In the genomic region with DNA sequence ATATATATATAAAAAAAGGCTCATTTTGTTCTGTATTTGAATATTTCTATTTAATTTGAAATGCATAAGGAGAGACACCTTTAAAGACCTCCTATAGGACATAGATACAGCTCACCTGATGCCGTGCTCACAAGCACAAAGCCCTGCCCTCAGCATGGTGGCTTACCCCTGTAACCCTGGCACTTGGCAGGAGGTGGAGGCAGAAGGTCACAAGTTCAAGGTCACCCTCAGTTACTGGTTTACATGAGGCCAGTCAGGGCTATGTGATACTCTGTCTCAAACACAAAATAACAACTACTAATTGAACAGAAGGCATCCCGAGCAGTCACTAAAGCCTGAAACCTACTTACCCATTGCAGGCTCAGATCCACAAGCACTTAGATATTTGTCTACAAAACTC, we compare ENCODE assay signal across 31 mouse cellular contexts.
"Had no signal": no experiment of that assay in that cellular context is flagged by ENCODE, and none has a peak within 500 bp of the region (broad histone marks: within the 10 kb centered on the region; RNA-seq: fewer than 3 reads in every experiment).

No protein-coding gene starts in this region.

- H3K4me2 ChIP-seq: limb, embryonic 12.5 days; limb, embryonic 13.5 days; limb, embryonic 15.5 days; liver, embryonic 12.5 days; liver, embryonic 13.5 days; liver, embryonic 15.5 days; lung, embryonic 14.5 days; lung, embryonic 15.5 days; midbrain, embryonic 11.5 days; midbrain, embryonic 12.5 days; midbrain, embryonic 13.5 days; midbrain, embryonic 15.5 days; neural tube, embryonic 12.5 days had no signal

- H3K4me3 ChIP-seq: limb, embryonic 10.5 days; limb, embryonic 12.5 days; limb, embryonic 13.5 days; limb, embryonic 15.5 days; liver, embryonic 12.5 days; liver, embryonic 13.5 days; liver, embryonic 15.5 days; lung, embryonic 15.5 days; megakaryocyte, embryonic 14.5 days; midbrain, embryonic 10.5 days; midbrain, embryonic 12.5 days; midbrain, embryonic 13.5 days; midbrain, embryonic 15.5 days; myocyte; neural tube, embryonic 12.5 days had no signal

- H3K27ac ChIP-seq: limb, embryonic 10.5 days; limb, embryonic 12.5 days; limb, embryonic 13.5 days; limb, embryonic 15.5 days; liver, embryonic 12.5 days; liver, embryonic 13.5 days; liver, embryonic 14.5 days; liver, embryonic 15.5 days; lung, embryonic 15.5 days; macrophage; midbrain, embryonic 10.5 days; midbrain, embryonic 12.5 days; midbrain, embryonic 13.5 days; midbrain, embryonic 15.5 days; neural tube, embryonic 12.5 days had no signal

- H3K9me3 ChIP-seq: limb, embryonic 10.5 days; limb, embryonic 12.5 days; limb, embryonic 13.5 days; limb, embryonic 15.5 days; liver, embryonic 12.5 days; liver, embryonic 13.5 days; liver, embryonic 15.5 days; lung, embryonic 15.5 days; megakaryocyte, embryonic 14.5 days; midbrain, embryonic 10.5 days; midbrain, embryonic 12.5 days; midbrain, embryonic 13.5 days; midbrain, embryonic 15.5 days; neural tube, embryonic 12.5 days had no signal

- DNase-seq: left cerebral cortex, postnatal 4 days; liver; liver, embryonic 13.5 days; liver, postnatal 0 days; lung, adult 18-20 months; lung, adult 2 months; lung, embryonic 14.5 days; lung, postnatal 10 days; lung, postnatal 14 days; lung, postnatal 36 days; lung, postnatal 4 days; midbrain, embryonic 14.5 days had no signal

- H3K4me1 ChIP-seq: limb, embryonic 10.5 days; limb, embryonic 12.5 days; limb, embryonic 13.5 days; limb, embryonic 15.5 days; liver, embryonic 12.5 days; liver, embryonic 13.5 days; liver, embryonic 15.5 days; lung, embryonic 15.5 days; megakaryocyte, embryonic 14.5 days; midbrain, embryonic 10.5 days; midbrain, embryonic 12.5 days; midbrain, embryonic 13.5 days; midbrain, embryonic 15.5 days; neural tube, embryonic 12.5 days had no signal

- H3K9ac ChIP-seq: limb, embryonic 12.5 days; limb, embryonic 13.5 days; limb, embryonic 15.5 days; liver, embryonic 12.5 days; liver, embryonic 13.5 days; liver, embryonic 14.5 days; liver, embryonic 15.5 days; liver, postnatal 0 days; lung, embryonic 14.5 days; lung, embryonic 15.5 days; midbrain, embryonic 12.5 days; midbrain, embryonic 13.5 days; midbrain, embryonic 15.5 days; neural tube, embryonic 12.5 days had no signal

- H3K36me3 ChIP-seq: limb, embryonic 10.5 days; limb, embryonic 12.5 days; limb, embryonic 13.5 days; limb, embryonic 15.5 days; liver, embryonic 12.5 days; liver, embryonic 13.5 days; liver, embryonic 15.5 days; lung, embryonic 15.5 days; midbrain, embryonic 10.5 days; midbrain, embryonic 12.5 days; midbrain, embryonic 13.5 days; midbrain, embryonic 15.5 days; neural tube, embryonic 12.5 days had no signal

- ATAC-seq: liver, embryonic 12.5 days; liver, postnatal 0 days; lung, postnatal 0 days; midbrain, embryonic 13.5 days; midbrain, embryonic 15.5 days; midbrain, embryonic 16.5 days had no signal

- H3K27me3 ChIP-seq: limb, embryonic 12.5 days; limb, embryonic 13.5 days; limb, embryonic 15.5 days; liver, embryonic 12.5 days; liver, embryonic 13.5 days; liver, embryonic 15.5 days; lung, embryonic 15.5 days; megakaryocyte, embryonic 14.5 days; midbrain, embryonic 12.5 days; midbrain, embryonic 13.5 days; midbrain, embryonic 15.5 days; neural tube, embryonic 12.5 days had no signal
